Mouse (Mus musculus): ENCODE measurements around the gene Itgb5. TPM values are rescaled to one million over a fixed set of nuclear protein-coding genes. Genes with fewer than 3 reads are reported as not detected.
A peak's percentile ranks its signal among the peaks of the same experiment; 100 is the strongest.

Gene Itgb5
- polyA plus RNA-seq, 2 experiments = 10.8 to 14.1 TPM

GRCm38 (mm10) chr16:33820269-33821178, 8.9 kb upstream of the Itgb5 start:
- ATAC-seq (ENCODE audit: insufficient read depth) = no peak

GRCm38 (mm10) chr16:33824603-33825002, 4.9 kb upstream of the Itgb5 start:
- peaks cover 11% of the 10 kb centered on the region for H3K27me3 ChIP-seq (ENCODE audit: control insufficient read depth, insufficient read depth, low read length)
- 77% methylated on average over 5 of the region's 6 CpGs for WGBS (ENCODE audit: insufficient replicate concordance)
- no peak overlapping the region for H3K9ac ChIP-seq (replicated peaks)
- H3K27ac ChIP-seq = no peak overlapping the region
- no peaks in the 10 kb centered on the region for H3K9me3 ChIP-seq (ENCODE audit: control insufficient read depth, low read length)
- H3K4me2 ChIP-seq (ENCODE audit: low read depth) = no peak overlapping the region
- H3K36me3 ChIP-seq (replicated peaks; ENCODE audit: control insufficient read depth, insufficient read depth, low read depth) = no peaks in the 10 kb centered on the region
- TF ChIP-seq CTCF (IDR thresholded peaks at IDR 0.05; ENCODE audit: low read depth) (no peak), EP300 (IDR thresholded peaks at IDR 0.05; ENCODE audit: low read depth) (no peak)
- no peak overlapping the region for H3K4me3 ChIP-seq (ENCODE audit: insufficient read depth in 1 of 2, low read depth in 2 of 2, low read length in 2 of 2)
- DNase-seq (ENCODE audit: low read depth in 3 of 3, low spot score in 3 of 3) (no peak), ATAC-seq (ENCODE audit: insufficient read depth) (no peak)
- H3K4me1 ChIP-seq (replicated peaks; ENCODE audit: control insufficient read depth in 2 of 2, insufficient read depth in 2 of 2, low read length in 1 of 2) = 0 out of 4 replicates have a peak, but pooled peaks cover 0 to 2% of the 10 kb centered on the region in 2 experiments

More at GRCm38 (mm10) chr16:33820269-33821178, 8.9 kb upstream of the Itgb5 start:
- 21% methylated on average over 17 of the region's 17 CpGs for WGBS (ENCODE audit: insufficient replicate concordance)
- H3K36me3 ChIP-seq (replicated peaks; ENCODE audit: control insufficient read depth, insufficient read depth, low read depth) = no peaks in the 10 kb centered on the region
- H3K4me3 ChIP-seq (ENCODE audit: insufficient read depth in 1 of 2, low read depth in 2 of 2, low read length in 2 of 2) = no peak overlapping the region
- peak; percentile 34 to 59 (median 40) for DNase-seq (ENCODE audit: low read depth in 3 of 3, low spot score in 3 of 3)
- 0 out of 4 replicates have a peak, but pooled peaks cover 0 to 2% of the 10 kb centered on the region in 2 experiments for H3K4me1 ChIP-seq (replicated peaks; ENCODE audit: control insufficient read depth in 2 of 2, insufficient read depth in 2 of 2, low read length in 1 of 2)
- TF ChIP-seq EP300 (IDR thresholded peaks at IDR 0.05; ENCODE audit: low read depth) = no peak
- TF ChIP-seq CTCF (IDR thresholded peaks at IDR 0.05; ENCODE audit: low read depth) = peak; percentile 78
- no peak overlapping the region for H3K9ac ChIP-seq (replicated peaks)
- H3K27me3 ChIP-seq (ENCODE audit: control insufficient read depth, insufficient read depth, low read length) = no peaks in the 10 kb centered on the region
- H3K27ac ChIP-seq = no peak overlapping the region
- no peaks in the 10 kb centered on the region for H3K9me3 ChIP-seq (ENCODE audit: control insufficient read depth, low read length)
- H3K4me2 ChIP-seq (ENCODE audit: low read depth) = no peak overlapping the region

DNA sequence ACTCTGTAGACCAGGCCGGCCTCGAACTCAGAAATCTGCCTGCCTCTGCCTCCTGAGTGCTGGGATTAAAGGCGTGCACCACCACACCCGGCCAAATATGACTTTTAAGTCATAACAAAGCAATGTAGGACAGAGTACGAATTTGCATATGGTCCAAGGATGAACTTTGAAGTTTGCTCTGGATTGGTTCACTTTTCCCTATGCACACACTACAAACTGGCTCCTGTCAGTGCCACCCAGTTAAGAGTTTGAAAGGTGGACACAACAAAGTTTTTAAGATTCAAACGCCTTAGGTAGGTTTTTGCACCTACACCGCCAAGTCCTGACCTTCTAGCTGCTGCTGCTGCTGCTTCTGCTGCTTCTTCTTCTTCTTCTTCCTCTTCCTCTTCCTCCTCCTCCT, 969 bp upstream of the Itgb5 start:
- DNase-seq (ENCODE audit: low read depth in 3 of 3, low spot score in 3 of 3) (no peak), ATAC-seq (ENCODE audit: insufficient read depth) (no peak)
- Histone ChIP-seq H3K4me2 (ENCODE audit: low read depth) (no peak overlapping the region), H3K36me3 (replicated peaks; ENCODE audit: control insufficient read depth, insufficient read depth, low read depth) (no peaks in the 10 kb centered on the region), H3K4me3 (ENCODE audit: insufficient read depth in 1 of 2, low read depth in 2 of 2, low read length in 2 of 2) (no peak overlapping the region), H3K4me1 (replicated peaks; ENCODE audit: control insufficient read depth in 2 of 2, insufficient read depth in 2 of 2, low read length in 1 of 2) (peaks cover 0 to 6% of the 10 kb centered on the region in 2 experiments; a peak in 2 of 4 replicates), H3K27ac (no peak overlapping the region), H3K9me3 (ENCODE audit: control insufficient read depth, low read length) (no peaks in the 10 kb centered on the region), H3K9ac (replicated peaks) (no peak overlapping the region), H3K27me3 (ENCODE audit: control insufficient read depth, insufficient read depth, low read length) (peaks cover 38% of the 10 kb centered on the region)
- 57% methylated on average over 7 of the region's 7 CpGs for WGBS (ENCODE audit: insufficient replicate concordance)
- no peak for TF ChIP-seq CTCF (IDR thresholded peaks at IDR 0.05; ENCODE audit: low read depth)
- TF ChIP-seq EP300 (IDR thresholded peaks at IDR 0.05; ENCODE audit: low read depth) = no peak

DNA sequence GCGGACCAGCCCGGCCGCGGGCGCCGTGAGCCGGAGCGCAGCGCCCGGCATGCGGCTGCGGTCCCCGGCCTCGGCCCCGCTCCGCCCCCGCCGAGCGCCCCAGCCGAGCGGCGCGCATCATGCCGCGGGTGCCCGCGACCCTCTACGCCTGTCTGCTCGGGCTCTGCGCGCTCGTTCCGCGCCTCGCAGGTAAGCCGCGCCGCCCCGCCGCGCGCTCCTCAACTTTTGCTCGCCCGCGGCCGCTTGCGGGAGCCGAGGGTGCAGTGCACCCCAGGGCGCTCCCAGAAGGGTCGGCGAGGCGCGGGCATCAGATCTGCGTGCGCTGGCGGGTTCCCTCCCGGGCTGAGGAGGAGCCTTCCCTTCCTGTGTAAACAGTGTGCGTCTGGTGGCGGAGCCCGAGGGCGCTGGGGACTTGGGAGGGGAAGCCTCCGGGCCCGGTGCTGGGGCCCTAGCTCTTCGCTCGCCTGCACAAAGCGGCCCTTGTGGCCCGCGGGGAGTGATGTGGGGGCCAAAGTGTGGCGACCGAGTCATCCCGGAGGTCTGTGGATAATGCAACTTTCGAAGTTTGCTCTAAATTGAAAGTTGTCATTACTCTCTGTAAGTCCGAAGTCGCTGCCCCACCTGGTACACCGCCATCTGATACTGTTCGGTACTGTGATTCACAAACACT, 512 bp downstream of the Itgb5 start:
- Histone ChIP-seq H3K4me1 (replicated peaks; ENCODE audit: control insufficient read depth in 2 of 2, insufficient read depth in 2 of 2, low read length in 1 of 2) (peaks cover 0 to 14% of the 10 kb centered on the region in 2 experiments; a peak in 2 of 4 replicates), H3K36me3 (replicated peaks; ENCODE audit: control insufficient read depth, insufficient read depth, low read depth) (no peaks in the 10 kb centered on the region), H3K9ac (replicated peaks) (peak overlapping the region; percentile 33; the same call in 1 of the 2 replicates), H3K4me2 (ENCODE audit: low read depth) (peak overlapping the region; percentile 47), H3K27ac (no peak overlapping the region), H3K4me3 (ENCODE audit: insufficient read depth in 1 of 2, low read depth in 2 of 2, low read length in 2 of 2) (peak overlapping the region; percentile 54 to 60), H3K9me3 (ENCODE audit: control insufficient read depth, low read length) (no peaks in the 10 kb centered on the region), H3K27me3 (ENCODE audit: control insufficient read depth, insufficient read depth, low read length) (peaks cover 49% of the 10 kb centered on the region)
- under 1% methylated on average over 72 of the region's 76 CpGs for WGBS (ENCODE audit: insufficient replicate concordance)
- TF ChIP-seq CTCF (IDR thresholded peaks at IDR 0.05; ENCODE audit: low read depth) (no peak), EP300 (IDR thresholded peaks at IDR 0.05; ENCODE audit: low read depth) (no peak)
- ATAC-seq (ENCODE audit: insufficient read depth) = peak; percentile 47; the same call in 1 of the 2 replicates
- no peak for DNase-seq (ENCODE audit: low read depth in 3 of 3, low spot score in 3 of 3)

Data from liver, embryonic 14.5 days (tissue).